Mouse (Mus musculus): ENCODE measurements around the gene Gm29564.
"Not testable (repeated sequence)": the region's sequence is repeated elsewhere in the genome, so short reads cannot be mapped to it uniquely, and the experiment has no call there.

Gene Gm29564

DNA sequence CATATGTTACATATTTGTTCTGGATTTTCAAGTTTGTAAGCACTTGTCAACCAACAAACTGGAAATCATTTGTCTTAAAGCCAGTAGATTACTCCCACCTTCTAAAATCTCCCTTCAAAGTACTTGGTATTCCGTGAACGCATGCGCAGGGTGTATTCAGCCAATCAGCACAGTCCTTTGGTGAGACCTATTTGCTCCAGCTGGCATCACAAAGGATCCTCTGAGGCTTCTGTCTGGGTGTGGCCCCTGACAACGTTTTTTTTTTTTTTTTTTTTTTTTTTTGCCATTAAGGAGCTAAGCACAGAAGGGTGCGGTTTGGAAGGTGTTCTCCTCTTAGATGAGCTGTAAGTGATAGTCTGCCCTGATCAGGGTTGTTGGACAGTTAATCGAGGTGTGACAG lies at the start of gene Gm29564:
Gene Gm29564, plus strand, starts transcription at position 301 of the 400 bp plus-strand sequence.
- not testable (repeated sequence) for DNase-seq (ENCODE audit: low spot score in 2 of 2)
